Mouse (Mus musculus): Measurements from ENCODE around the gene Rnf130. TPM values are rescaled to one million over a fixed set of nuclear protein-coding genes. Genes with fewer than 3 reads are reported as not detected.

Rnf130 gene
- polyA plus RNA-seq, 1 experiment = 24.3 TPM

DNA sequence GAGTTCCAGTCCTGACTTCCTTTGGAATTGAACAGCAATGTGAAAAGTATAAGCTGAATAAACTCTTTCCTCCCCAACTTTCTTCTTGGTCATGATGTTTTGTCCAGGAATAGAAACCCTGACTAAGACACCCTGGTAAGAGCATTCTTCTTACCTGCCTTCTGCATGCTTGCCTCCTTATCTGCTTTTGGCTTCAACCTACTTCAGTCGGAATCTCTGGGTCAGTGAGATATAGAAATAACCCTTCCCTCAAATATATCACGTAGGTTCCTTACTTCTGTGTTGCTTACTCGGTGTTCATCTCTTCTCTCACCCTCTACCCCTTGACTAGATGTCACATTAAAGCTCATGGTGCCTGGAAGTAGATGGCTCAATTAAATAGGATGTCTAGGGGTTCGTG, 19.3 kb downstream of the Rnf130 start:
- no peak for TF ChIP-seq GATA1 (IDR thresholded peaks at IDR 0.05; ENCODE audit: low read length)

GRCm38 (mm10) chr11:50047610-50048009, 22.5 kb downstream of the Rnf130 start:
- no peak for TF ChIP-seq GATA1 (IDR thresholded peaks at IDR 0.05; ENCODE audit: low read length)

DNA sequence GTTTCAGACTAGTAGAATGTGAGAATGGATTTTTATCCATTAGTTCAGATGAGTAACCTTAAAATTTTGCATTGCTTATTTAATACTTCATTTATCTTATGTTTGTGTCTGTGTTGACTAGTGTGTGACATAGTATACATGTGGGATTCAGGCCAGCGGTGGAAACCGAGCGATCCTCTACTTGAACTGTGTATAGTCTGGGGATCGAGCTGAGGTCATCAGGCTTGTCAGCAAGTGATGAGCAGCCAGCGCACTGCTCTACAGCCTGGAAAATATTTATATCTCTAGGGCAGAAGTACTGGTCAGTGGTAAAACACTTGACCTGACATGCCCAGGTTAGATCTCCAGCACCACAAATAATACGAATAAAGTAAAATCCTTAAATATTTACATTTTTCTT, 23.0 kb downstream of the Rnf130 start:
- no peak for TF ChIP-seq GATA1 (IDR thresholded peaks at IDR 0.05; ENCODE audit: low read length)

DNA sequence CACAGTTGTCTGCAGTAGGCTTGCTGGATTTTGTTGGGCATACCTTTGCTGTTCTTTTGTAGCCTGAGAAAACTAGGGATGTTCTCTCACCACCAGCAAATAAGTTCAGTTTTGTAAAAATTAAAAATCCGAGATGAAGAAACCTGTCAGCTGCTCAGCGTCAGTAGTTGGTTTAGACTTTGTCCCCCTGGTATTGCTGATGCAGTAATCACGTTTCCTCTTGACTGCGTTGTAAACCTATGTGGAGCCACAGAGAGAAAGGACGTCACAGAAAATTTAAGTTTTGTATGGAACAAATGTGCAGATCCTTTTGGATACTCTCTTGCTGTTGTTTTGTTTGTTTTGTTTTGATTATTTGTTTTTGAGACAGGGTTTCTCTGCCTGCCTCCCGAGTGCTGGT, 25.2 kb downstream of the Rnf130 start:
- TF ChIP-seq GATA1 (IDR thresholded peaks at IDR 0.05; ENCODE audit: low read length) = no peak

DNA sequence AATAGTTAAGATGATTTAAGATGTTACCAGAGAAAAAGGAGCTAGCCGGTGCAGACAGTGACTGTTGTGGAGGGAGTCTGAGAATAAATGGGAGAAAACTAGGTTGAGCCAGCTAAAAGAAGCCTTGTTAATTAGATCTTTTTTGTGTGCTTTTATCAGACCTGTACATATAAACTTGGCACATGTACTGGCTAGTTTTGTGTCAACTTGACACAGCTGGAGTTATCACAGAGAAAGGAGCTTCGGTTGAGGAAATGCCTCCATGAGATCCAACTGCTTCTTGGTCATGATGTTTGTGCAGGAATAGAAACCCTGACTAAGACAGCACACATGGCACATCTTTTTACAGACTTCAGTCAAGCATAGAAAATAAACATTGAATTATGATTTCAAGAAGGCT, 32.6 kb downstream of the Rnf130 start:
- TF ChIP-seq GATA1 (IDR thresholded peaks at IDR 0.05; ENCODE audit: low read length) = no peak

GRCm38 (mm10) chr11:50058277-50058676, 33.1 kb downstream of the Rnf130 start:
- TF ChIP-seq GATA1 (IDR thresholded peaks at IDR 0.05; ENCODE audit: low read length) = no peak

DNA sequence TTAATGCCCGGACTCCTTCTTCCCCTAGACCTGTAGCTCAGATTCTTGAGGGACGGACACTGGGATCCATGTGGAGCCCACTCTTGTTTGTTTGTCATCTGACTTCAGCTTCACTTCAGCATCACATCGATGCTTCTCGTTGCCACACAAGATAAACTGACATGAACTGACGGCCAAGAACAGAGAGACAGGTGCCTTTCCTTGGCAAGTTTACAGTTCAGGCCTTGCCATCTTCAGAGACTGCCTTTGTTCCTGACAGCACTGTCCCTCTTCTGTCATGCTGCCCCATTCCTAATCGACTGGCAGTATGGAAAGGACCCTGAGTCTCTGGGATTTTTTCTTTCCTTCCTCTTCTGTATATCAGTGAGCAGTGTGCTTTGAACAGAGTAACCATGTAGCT, 33.9 kb downstream of the Rnf130 start:
- no peak for TF ChIP-seq GATA1 (IDR thresholded peaks at IDR 0.05; ENCODE audit: low read length)

- TF ChIP-seq GATA1 (IDR thresholded peaks at IDR 0.05; ENCODE audit: low read length) = no peak
Observed at GRCm38 (mm10) chr11:50062116-50062515, 37.0 kb downstream of the Rnf130 start.

GRCm38 (mm10) chr11:50066088-50066487, 40.9 kb downstream of the Rnf130 start:
- TF ChIP-seq GATA1 (IDR thresholded peaks at IDR 0.05; ENCODE audit: low read length) = no peak

DNA sequence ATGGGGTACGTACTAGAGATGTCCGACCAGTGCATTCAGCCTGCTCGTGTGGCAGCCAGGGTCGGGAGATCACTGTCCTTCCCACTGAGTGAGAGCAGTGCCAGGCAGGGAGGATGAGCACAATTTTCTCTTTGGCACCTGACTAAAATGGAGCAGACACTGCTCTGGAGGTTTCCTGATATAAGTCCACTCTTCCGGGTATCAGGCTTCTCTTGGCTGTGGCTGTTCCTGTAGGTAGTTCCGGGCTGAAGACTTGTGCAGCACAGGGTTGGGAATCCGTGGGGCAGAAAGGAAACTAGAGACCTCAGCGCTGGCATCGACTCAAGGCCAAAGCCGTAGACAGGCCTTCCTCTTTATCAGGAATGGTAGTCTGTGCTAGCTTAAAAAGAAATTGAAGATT, 48.7 kb downstream of the Rnf130 start:
- no peak for TF ChIP-seq GATA1 (IDR thresholded peaks at IDR 0.05; ENCODE audit: low read length)

DNA sequence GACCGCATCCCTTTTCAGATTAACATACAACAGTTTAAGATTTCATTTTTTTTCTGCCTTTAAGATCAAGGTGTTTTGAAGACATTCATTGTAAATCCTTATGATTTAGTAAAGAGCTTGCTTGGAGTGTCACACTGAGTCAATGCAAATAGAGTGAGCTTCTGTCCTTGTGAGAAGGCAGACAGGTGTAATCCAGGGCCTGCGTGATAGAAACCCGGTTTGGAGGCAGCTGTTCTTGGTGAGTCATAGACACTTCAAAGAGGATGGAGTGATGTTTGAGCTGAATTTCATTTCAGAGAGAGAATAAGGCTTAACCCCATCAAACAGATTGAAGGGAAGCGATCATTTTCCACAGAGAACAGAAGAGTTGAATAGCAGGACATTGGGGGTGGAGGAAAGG, 51.6 kb downstream of the Rnf130 start:
- TF ChIP-seq GATA1 (IDR thresholded peaks at IDR 0.05; ENCODE audit: low read length) = no peak

- TF ChIP-seq GATA1 (IDR thresholded peaks at IDR 0.05; ENCODE audit: low read length) = no peak
Observed at GRCm38 (mm10) chr11:50081365-50082190, 56.4 kb downstream of the Rnf130 start.

GRCm38 (mm10) chr11:50086211-50086610, 61.1 kb downstream of the Rnf130 start:
- TF ChIP-seq GATA1 (IDR thresholded peaks at IDR 0.05; ENCODE audit: low read length) = no peak

DNA sequence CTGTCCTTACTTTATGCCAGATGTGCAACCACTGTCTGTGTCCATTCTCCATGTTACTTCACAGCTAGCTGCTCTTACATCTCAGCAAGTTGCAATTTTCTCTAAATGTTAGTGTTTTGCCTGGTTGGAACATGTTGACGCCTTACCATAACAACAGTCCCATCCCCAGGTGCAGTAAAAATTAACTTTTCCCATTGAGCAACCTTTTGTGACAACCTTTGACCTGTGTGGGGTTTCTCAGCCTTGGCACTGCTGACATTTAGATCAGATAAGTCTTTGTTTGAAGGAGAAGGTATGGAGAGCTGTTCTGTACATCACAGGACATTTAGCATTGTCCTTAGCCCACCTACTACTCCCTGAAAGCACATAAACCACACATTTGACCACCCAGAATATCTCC, 64.7 kb downstream of the Rnf130 start:
- TF ChIP-seq GATA1 (IDR thresholded peaks at IDR 0.05; ENCODE audit: low read length) = no peak

DNA sequence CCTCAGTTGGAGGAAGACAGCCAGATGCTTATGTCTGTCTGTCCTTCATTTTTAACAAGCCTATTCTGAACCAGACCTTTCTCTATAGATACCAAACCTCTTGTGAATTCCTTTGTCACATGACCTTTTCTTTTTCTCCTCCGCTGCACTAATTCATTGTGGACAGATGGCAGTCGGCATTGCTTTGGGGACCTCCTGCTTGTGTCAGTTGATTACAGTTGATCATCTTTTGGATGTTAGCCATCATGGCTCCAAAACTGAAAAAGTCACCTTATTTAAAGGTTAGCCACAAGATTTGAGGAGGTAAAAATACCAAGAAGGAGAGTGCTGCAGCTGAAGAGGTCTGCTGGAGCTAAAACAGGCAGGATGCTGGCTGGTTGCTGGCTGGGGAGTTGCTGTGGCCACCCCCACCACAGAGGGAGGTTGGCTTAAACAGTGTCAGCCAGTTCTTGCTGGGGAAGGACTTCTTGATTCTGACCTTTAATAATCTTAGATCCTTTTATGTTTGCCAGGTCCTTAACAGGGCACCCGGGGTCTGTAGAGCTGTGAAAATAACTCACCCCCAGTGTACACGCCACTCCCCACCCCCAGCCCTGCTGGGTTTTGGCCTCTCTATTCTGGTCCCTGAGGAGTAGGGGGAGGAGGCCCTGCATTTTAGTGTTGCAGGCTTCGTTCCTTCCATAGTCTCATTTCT, 66.0 kb downstream of the Rnf130 start:
- TF ChIP-seq GATA1 (IDR thresholded peaks at IDR 0.05; ENCODE audit: low read length) = no peak

DNA sequence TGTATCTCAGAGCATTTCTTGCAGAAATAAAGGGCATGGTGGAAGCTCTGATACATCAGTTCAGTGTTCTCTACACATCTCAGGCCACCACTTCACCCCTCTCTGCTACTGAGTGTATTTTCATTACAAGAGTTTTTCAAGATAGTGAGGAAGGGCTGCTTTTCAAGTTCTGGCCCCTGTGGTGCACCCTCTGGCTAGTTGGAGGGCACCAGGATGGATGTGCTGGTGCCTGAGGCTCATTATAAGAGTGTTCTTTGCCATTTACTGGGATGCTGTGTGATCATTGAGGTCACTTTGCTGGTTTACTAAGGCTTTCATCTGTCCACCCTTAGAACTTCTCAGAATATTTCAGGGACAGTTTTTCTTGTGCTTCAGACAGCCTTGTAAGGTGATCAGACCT, 66.5 kb downstream of the Rnf130 start:
- TF ChIP-seq GATA1 (IDR thresholded peaks at IDR 0.05; ENCODE audit: low read length) = no peak

- no peak for TF ChIP-seq GATA1 (IDR thresholded peaks at IDR 0.05; ENCODE audit: low read length)
Observed at GRCm38 (mm10) chr11:50095661-50096060, 70.5 kb downstream of the Rnf130 start.

Measured in G1E-ER4 (cell line).